Mouse (Mus musculus) kidney, postnatal 0 days (tissue): ENCODE data around the gene Rpl18a. TPM values are rescaled to one million over a fixed set of nuclear protein-coding genes. Genes with fewer than 3 reads are reported as not detected.

Experiments
- ATAC-seq: fragments of 200-750 bp; cut with Nextera tagmentation; replicated peaks from 2 replicates; pipeline ENCODE4 v1.8.0; 2017; ENCODE audit warnings: low read depth, moderate number of reproducible peaks, moderate TSS enrichment, moderate library complexity; ENCODE audit not compliant: low FRiP score
- DNase-seq: peaks from one replicate; pipeline ENCODE4 v3.0.0-alpha.2; 2016; ENCODE audit warnings: low spot score
- H3K27ac ChIP-seq: fragments of 300-500 bp; sonication (generic); 2 replicates; pipeline ENCODE4 v1.5.1; 2014; ENCODE audit warnings: mild to moderate bottlenecking
- H3K27me3 ChIP-seq: fragments of 300-500 bp; sonication (generic); 2 replicates; pipeline ENCODE4 v1.6.1; 2014; ENCODE audit warnings: low read length, mixed read lengths; ENCODE audit not compliant: insufficient read depth
- H3K36me3 ChIP-seq: fragments of 300-500 bp; sonication (generic); 2 replicates; pipeline ENCODE4 v1.6.1; 2014; ENCODE audit warnings: low read length, mixed read lengths; ENCODE audit not compliant: insufficient read depth
- H3K4me1 ChIP-seq: fragments of 300-500 bp; sonication (generic); replicated peaks from 2 replicates; pipeline ENCODE4 v1.6.1; 2014; ENCODE audit warnings: antibody characterized with exemption, low read length, mixed read lengths; ENCODE audit not compliant: insufficient read depth
- H3K4me2 ChIP-seq: fragments of 300-500 bp; sonication (generic); 2 replicates; pipeline ENCODE4 v1.6.1; 2014; ENCODE audit warnings: mild to moderate bottlenecking, low read length, moderate library complexity, mixed read lengths
- H3K4me3 ChIP-seq: fragments of 300-500 bp; sonication (generic); replicated peaks from 2 replicates; pipeline ENCODE4 v1.5.1; 2014; ENCODE audit warnings: low read depth, low read length
- H3K9ac ChIP-seq: fragments of 300-500 bp; sonication (generic); 2 replicates; pipeline ENCODE4 v1.6.1; 2014; ENCODE audit warnings: low read depth, low read length
- H3K9me3 ChIP-seq: fragments of 300-500 bp; sonication (generic); replicated peaks from 2 replicates; pipeline ENCODE4 v1.6.1; 2016; ENCODE audit warnings: low read length, inconsistent platforms, mixed read lengths
- CTCF ChIP-seq: IDR thresholded peaks from 2 replicates; pipeline ENCODE4 v1.5.1; 2016; ENCODE audit warnings: antibody characterized with exemption, low read depth, mild to moderate bottlenecking, moderate library complexity
- WGBS: fragments of 180-500 bp; shearing (Covaris S2); extraction: QIAGEN DNeasy Blood & Tissue Kit; methylation state at CpG from one replicate; pipeline ENCODE4 v1.1.7; 2014; 5-methylcytosine and 5-hydroxymethylcytosine counted together
- polyA plus RNA-seq: library from polyadenylated mRNA; unstranded; fragments of >200 nt; fragmentation: Nextera tagmentation; extraction: Ambion mirVana; gene quantifications from 2 replicates; pipeline ENCODE4 v1.2.1, GENCODE M21; 2015

The Rpl18a gene
- polyA plus RNA-seq, 1 experiment from 2014 or later: 5,941 TPM

GRCm38 (mm10) chr8:70864712-70865221 is 32.4 kb downstream of the Rpl18a start:
- TF ChIP-seq CTCF: no peak
- Histone ChIP-seq H3K4me3 (peak overlapping the region; percentile 54), H3K36me3 (no peaks in the 10 kb centered on the region), H3K4me2 (peak overlapping the region; percentile 88), H3K27ac (peak overlapping the region; percentile 69), H3K4me1 (peaks cover 35% of the 10 kb centered on the region), H3K9ac (peak overlapping the region; percentile 41; the same call in 1 of the 2 replicates), H3K9me3 (no peaks in the 10 kb centered on the region), H3K27me3 (peaks cover 19% of the 10 kb centered on the region)
- DNase-seq: no peak
- no peak for ATAC-seq
- WGBS: 2% methylated on average over 24 of the region's 24 CpGs

GRCm38 (mm10) chr8:70863956-70864711 is 33.1 kb downstream of the Rpl18a start:
- Histone ChIP-seq H3K4me1 (peaks cover 35% of the 10 kb centered on the region), H3K36me3 (no peaks in the 10 kb centered on the region), H3K9ac (peak overlapping the region; percentile 65; the same call in 1 of the 2 replicates), H3K27me3 (peaks cover 19% of the 10 kb centered on the region), H3K27ac (0 out of 2 replicates have a peak overlapping the region, but pooled peaks have one; percentile 42), H3K9me3 (no peaks in the 10 kb centered on the region), H3K4me2 (peak overlapping the region; percentile 88), H3K4me3 (peak overlapping the region; percentile 50)
- ATAC-seq (no peak), DNase-seq (no peak)
- WGBS: 2% methylated on average over 43 of the region's 46 CpGs
- no peak for TF ChIP-seq CTCF

- DNase-seq (no peak), ATAC-seq (no peak)
- Histone ChIP-seq H3K4me3 (peak within 1 kb of the TSS; percentile 50), H3K27me3 (peaks cover 19% of the 10 kb centered on the region), H3K27ac (peak within 1 kb of the TSS; percentile 42), H3K4me2 (peak within 1 kb of the TSS; percentile 88), H3K36me3 (no peaks in the 10 kb centered on the region), H3K9ac (peak within 1 kb of the TSS; percentile 65), H3K4me1 (peaks cover 32% of the 10 kb centered on the region), H3K9me3 (no peaks in the 10 kb centered on the region)
- TF ChIP-seq CTCF: peak; percentile 35; the same call in 1 of the 2 replicates
- WGBS: under 1% methylated on average over 55 of the region's 55 CpGs
Measured at GRCm38 (mm10) chr8:70862824-70863641, 34.2 kb downstream of the Rpl18a start, which contains the start of gene Kcnn1. TSS of gene Kcnn1 (minus strand) at chr8:70863258.

DNA sequence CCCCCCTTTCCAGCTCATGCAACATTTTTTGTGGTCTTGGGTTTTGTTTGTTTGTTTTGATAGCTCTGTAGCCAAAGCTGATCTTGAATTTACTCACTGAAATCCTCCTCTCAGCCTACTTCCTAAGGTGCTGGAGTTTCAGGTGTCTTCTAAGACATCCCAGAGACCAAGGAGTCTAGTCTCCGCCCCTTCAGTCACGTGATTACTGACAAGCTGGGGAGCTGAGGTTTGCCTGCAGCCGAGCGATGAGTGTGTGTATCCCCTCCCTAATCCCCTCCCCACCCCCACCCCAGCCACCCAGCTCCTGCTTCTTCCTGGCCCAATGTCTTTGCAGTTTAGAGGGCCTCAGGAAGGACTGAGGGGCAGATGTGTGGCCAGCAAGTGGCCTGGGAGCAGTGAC is 39.7 kb downstream of the Rpl18a start:
- Histone ChIP-seq H3K4me3 (no peak overlapping the region), H3K9me3 (no peaks in the 10 kb centered on the region), H3K36me3 (no peaks in the 10 kb centered on the region), H3K27ac (no peak overlapping the region), H3K4me2 (no peak overlapping the region), H3K27me3 (peaks cover 11% of the 10 kb centered on the region), H3K4me1 (peaks cover 12% of the 10 kb centered on the region; the same call in 1 of the 2 replicates), H3K9ac (no peak overlapping the region)
- DNase-seq: no peak
- no peak for TF ChIP-seq CTCF
- ATAC-seq: no peak
- 16% methylated on average over 4 of the region's 4 CpGs for WGBS

GRCm38 (mm10) chr8:70856541-70857197 is 40.5 kb downstream of the Rpl18a start:
- peak overlapping the region; percentile 49; the same call in 1 of the 2 replicates for H3K9ac ChIP-seq
- H3K27me3 ChIP-seq: peaks cover 4% of the 10 kb centered on the region; the same call in 1 of the 2 replicates
- DNase-seq (peak; percentile 66), ATAC-seq (peak; percentile 50; the same call in 1 of the 2 replicates)
- TF ChIP-seq CTCF: no peak
- no peak overlapping the region for H3K27ac ChIP-seq
- no peaks in the 10 kb centered on the region for H3K36me3 ChIP-seq
- H3K4me1 ChIP-seq: peaks cover 11% of the 10 kb centered on the region; the same call in 1 of the 2 replicates
- H3K4me3 ChIP-seq: peak overlapping the region; percentile 43
- WGBS: 5% methylated on average over 31 of the region's 33 CpGs
- peak overlapping the region; percentile 84 for H3K4me2 ChIP-seq
- H3K9me3 ChIP-seq: no peaks in the 10 kb centered on the region
